Mouse (Mus musculus): ENCODE measurements at regions not wholly inside any gene's neighbourhood (a gene's known extent, or its start where the extent isn't known, plus 50 kb on each side); places are given as distances from the start of the nearest gene placed in this dataset.

GRCm38 (mm10) chr14:114948341-114949155 lies 143.5 kb upstream of the Gpc5 start:
- Histone ChIP-seq H3K4me3 (ENCODE audit: insufficient read depth, low read depth, low read length) (no peak overlapping the region), H3K4me1 (ENCODE audit: control insufficient read depth, insufficient read depth, low read length) (no peaks in the 10 kb centered on the region), H3K27ac (ENCODE audit: insufficient read depth, low read depth, low read length) (no peak overlapping the region)
- 42% methylated on average over 21 of the region's 21 CpGs for WGBS
- no peak for TF ChIP-seq CTCF (IDR thresholded peaks at IDR 0.05; ENCODE audit: insufficient read depth, low read depth, low read length)
- no peak for TF ChIP-seq POLR2A (IDR thresholded peaks at IDR 0.05; ENCODE audit: insufficient read depth, low read depth, low read length)

DNA sequence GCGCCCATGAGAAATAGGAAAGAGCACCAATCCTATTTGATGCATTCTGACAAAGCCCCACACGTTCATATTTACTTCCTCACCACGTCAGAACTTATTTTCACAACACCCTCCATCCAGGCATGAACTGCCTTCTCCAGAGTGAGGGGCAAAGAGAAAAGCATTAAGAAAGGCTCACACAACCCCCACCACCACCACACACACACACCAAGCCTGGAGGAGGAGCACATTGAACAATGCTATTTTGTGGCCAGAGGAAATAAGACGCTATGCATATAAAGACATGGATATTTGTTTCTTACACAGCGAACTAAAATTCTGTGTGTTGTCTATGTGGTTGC lies 142.9 kb upstream of the Gpc5 start:
- no peaks in the 10 kb centered on the region for H3K4me1 ChIP-seq (ENCODE audit: control insufficient read depth, insufficient read depth, low read length)
- no peak overlapping the region for H3K4me3 ChIP-seq (ENCODE audit: insufficient read depth, low read depth, low read length)
- TF ChIP-seq POLR2A (IDR thresholded peaks at IDR 0.05; ENCODE audit: insufficient read depth, low read depth, low read length), result no peak
- TF ChIP-seq CTCF (IDR thresholded peaks at IDR 0.05; ENCODE audit: insufficient read depth, low read depth, low read length), result no peak
- 72% methylated on average over 5 of the region's 5 CpGs for WGBS
- H3K27ac ChIP-seq (ENCODE audit: insufficient read depth, low read depth, low read length), result no peak overlapping the region

DNA sequence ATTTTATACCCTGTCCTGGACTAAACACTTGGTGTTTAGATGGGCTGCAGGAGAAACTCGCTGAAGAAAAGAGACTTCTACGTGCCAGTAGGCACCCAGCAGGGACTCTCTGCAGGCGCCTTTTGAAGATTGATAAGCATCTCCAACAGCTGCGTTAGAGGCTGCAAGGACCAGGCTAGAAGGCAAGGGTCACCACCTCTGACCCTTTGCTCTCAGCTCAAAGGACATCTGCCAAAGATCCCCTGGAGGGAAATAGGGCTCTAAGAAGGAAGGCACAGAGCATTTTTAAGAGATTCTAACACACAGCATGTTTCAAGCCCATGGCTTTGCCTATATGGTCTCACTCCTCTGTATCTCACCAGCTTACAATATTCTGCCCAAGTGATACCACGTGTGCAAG lies 139.7 kb upstream of the Gpc5 start:
- no peak for TF ChIP-seq POLR2A (IDR thresholded peaks at IDR 0.05; ENCODE audit: insufficient read depth, low read depth, low read length)
- no peak for TF ChIP-seq CTCF (IDR thresholded peaks at IDR 0.05; ENCODE audit: insufficient read depth, low read depth, low read length)
- WGBS, result 50% methylated on average over 5 of the region's 5 CpGs
- H3K4me1 ChIP-seq (ENCODE audit: control insufficient read depth, insufficient read depth, low read length), result no peaks in the 10 kb centered on the region
- no peak overlapping the region for H3K4me3 ChIP-seq (ENCODE audit: insufficient read depth, low read depth, low read length)
- no peak overlapping the region for H3K27ac ChIP-seq (ENCODE audit: insufficient read depth, low read depth, low read length)

DNA sequence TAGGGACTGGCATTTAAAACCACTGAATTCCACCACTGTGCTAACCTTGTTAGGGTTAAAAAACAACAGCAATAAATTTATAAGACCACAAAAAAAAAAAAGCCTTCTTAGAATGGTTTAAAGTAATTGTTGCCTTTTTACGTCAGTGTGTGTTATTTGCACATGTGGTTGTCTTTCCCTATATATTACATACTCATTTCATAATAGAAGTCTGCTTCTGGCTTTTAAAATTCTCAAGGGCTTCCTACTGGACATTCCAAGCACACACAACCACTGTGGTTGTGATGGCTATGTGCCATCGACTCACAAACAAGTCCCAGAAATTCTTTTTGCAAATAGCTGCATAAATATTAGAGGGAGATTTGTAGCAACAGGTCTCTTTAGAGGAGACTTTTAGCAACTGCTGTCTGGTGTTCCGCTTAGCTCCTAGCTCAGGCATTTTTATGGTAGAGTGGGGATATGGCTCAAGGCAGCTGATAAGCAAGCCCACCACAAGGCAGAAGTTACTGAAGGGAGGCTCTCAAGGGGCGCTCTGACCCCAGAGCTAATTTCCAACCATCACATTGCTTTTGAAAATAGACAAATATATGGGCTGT lies 138.8 kb upstream of the Gpc5 start:
- Histone ChIP-seq H3K27ac (ENCODE audit: insufficient read depth, low read depth, low read length) (no peak overlapping the region), H3K4me1 (ENCODE audit: control insufficient read depth, insufficient read depth, low read length) (no peaks in the 10 kb centered on the region), H3K4me3 (ENCODE audit: insufficient read depth, low read depth, low read length) (no peak overlapping the region)
- WGBS, result 73% methylated on average over 4 of the region's 4 CpGs
- TF ChIP-seq CTCF (IDR thresholded peaks at IDR 0.05; ENCODE audit: insufficient read depth, low read depth, low read length) (no peak), POLR2A (IDR thresholded peaks at IDR 0.05; ENCODE audit: insufficient read depth, low read depth, low read length) (no peak)

DNA sequence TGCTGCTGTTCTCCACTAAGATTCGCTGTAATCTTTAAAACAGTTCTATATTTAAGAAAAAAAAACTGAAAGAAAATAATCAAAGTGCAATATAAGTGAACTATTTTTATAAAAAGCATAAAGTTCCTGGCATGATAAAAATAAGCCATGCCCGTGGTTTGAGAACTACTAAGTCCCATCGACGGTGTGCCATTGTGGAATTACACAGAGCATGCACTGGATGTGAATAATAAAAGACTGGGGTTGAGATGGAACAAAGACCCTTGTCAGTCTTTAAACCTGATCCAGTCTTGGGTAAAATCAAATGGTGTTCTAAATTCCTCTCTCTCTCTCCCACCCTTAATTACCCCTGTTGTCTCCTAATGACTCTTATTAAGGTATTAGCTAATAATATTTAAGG lies 137.7 kb upstream of the Gpc5 start:
- Histone ChIP-seq H3K4me1 (ENCODE audit: control insufficient read depth, insufficient read depth, low read length) (no peaks in the 10 kb centered on the region), H3K4me3 (ENCODE audit: insufficient read depth, low read depth, low read length) (no peak overlapping the region), H3K27ac (ENCODE audit: insufficient read depth, low read depth, low read length) (no peak overlapping the region)
- 64% methylated on average over 4 of the region's 4 CpGs for WGBS
- no peak for TF ChIP-seq POLR2A (IDR thresholded peaks at IDR 0.05; ENCODE audit: insufficient read depth, low read depth, low read length)
- no peak for TF ChIP-seq CTCF (IDR thresholded peaks at IDR 0.05; ENCODE audit: insufficient read depth, low read depth, low read length)

- Histone ChIP-seq H3K27ac (ENCODE audit: insufficient read depth, low read depth, low read length) (no peak overlapping the region), H3K4me3 (ENCODE audit: insufficient read depth, low read depth, low read length) (no peak overlapping the region), H3K4me1 (ENCODE audit: control insufficient read depth, insufficient read depth, low read length) (no peaks in the 10 kb centered on the region)
- no peak for TF ChIP-seq CTCF (IDR thresholded peaks at IDR 0.05; ENCODE audit: insufficient read depth, low read depth, low read length)
- no peak for TF ChIP-seq POLR2A (IDR thresholded peaks at IDR 0.05; ENCODE audit: insufficient read depth, low read depth, low read length)
- 87% methylated on average over 2 of the region's 2 CpGs for WGBS
These were observed 136.4 kb upstream of the Gpc5 start for GRCm38 (mm10) chr14:114955572-114955971.

- 33% methylated on average over 5 of the region's 5 CpGs for WGBS
- Histone ChIP-seq H3K4me3 (ENCODE audit: insufficient read depth, low read depth, low read length) (no peak overlapping the region), H3K27ac (ENCODE audit: insufficient read depth, low read depth, low read length) (no peak overlapping the region), H3K4me1 (ENCODE audit: control insufficient read depth, insufficient read depth, low read length) (no peaks in the 10 kb centered on the region)
- TF ChIP-seq POLR2A (IDR thresholded peaks at IDR 0.05; ENCODE audit: insufficient read depth, low read depth, low read length), result no peak
- TF ChIP-seq CTCF (IDR thresholded peaks at IDR 0.05; ENCODE audit: insufficient read depth, low read depth, low read length), result no peak
These were observed 131.7 kb upstream of the Gpc5 start for GRCm38 (mm10) chr14:114960273-114960672.

DNA sequence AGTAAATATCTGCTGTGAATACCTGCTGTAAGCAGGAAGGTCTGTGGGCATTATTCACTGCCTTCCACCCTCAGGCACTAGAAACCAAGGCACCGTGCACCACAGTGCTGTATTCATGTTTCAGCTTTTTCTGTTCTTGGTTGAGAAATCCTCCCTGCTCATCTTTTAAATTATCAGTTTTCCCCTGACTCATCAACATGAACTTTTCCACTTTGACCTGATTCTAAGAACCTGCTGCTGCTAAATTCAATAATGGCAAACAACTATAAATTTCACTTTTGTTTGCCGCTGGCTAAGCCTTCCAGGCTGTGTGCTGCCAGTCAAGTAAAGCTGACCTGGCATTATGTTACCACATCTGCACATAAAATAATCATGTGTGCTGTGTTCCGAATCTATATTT lies 126.1 kb upstream of the Gpc5 start:
- WGBS, result 58% methylated on average over 3 of the region's 3 CpGs
- no peak for TF ChIP-seq CTCF (IDR thresholded peaks at IDR 0.05; ENCODE audit: insufficient read depth, low read depth, low read length)
- TF ChIP-seq POLR2A (IDR thresholded peaks at IDR 0.05; ENCODE audit: insufficient read depth, low read depth, low read length), result no peak
- H3K4me1 ChIP-seq (ENCODE audit: control insufficient read depth, insufficient read depth, low read length), result no peaks in the 10 kb centered on the region
- no peak overlapping the region for H3K27ac ChIP-seq (ENCODE audit: insufficient read depth, low read depth, low read length)
- no peak overlapping the region for H3K4me3 ChIP-seq (ENCODE audit: insufficient read depth, low read depth, low read length)

DNA sequence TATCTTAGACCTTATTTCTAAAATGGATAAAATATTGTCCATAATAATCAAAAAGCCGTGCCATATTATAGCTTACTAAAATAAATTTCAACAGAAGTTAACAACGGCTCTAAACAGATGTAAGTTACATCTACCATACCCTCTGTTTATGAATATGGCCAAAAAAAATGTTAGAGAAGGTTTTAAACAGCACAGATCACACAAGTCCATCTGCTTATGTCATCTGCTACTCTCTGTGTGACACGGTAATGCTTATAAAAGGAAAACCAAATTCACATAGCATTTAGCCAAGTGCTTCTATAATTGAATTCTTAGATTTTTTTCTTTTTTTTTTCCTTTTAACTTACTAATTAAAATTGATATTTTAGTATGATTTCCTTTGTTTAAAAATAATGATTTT lies 123.0 kb upstream of the Gpc5 start:
- H3K27ac ChIP-seq (ENCODE audit: insufficient read depth, low read depth, low read length), result no peak overlapping the region
- H3K4me1 ChIP-seq (ENCODE audit: control insufficient read depth, insufficient read depth, low read length), result no peaks in the 10 kb centered on the region
- 98% methylated on average over 3 of the region's 3 CpGs for WGBS
- TF ChIP-seq POLR2A (IDR thresholded peaks at IDR 0.05; ENCODE audit: insufficient read depth, low read depth, low read length) (no peak), CTCF (IDR thresholded peaks at IDR 0.05; ENCODE audit: insufficient read depth, low read depth, low read length) (no peak)
- no peak overlapping the region for H3K4me3 ChIP-seq (ENCODE audit: insufficient read depth, low read depth, low read length)
